Mouse (Mus musculus) adrenal gland, adult 8-10 months (tissue): ENCODE measurements around the gene Pla2g12a. TPM values are rescaled to one million over a fixed set of nuclear protein-coding genes. Genes with fewer than 3 reads are reported as not detected.

ENCODE experiments used
- DNase-seq: peaks from one replicate; pipeline ENCODE4 v3.0.0; 2022
- total RNA-seq, 4 experiments: library from RNA; stranded (reverse); gene quantifications; 2 replicates each; pipeline ENCODE4 v1.2.4; 2022

The Pla2g12a gene
- total RNA-seq, 4 experiments from 2014 or later = 38.3 to 48.4 (median 42.9) TPM

DNA sequence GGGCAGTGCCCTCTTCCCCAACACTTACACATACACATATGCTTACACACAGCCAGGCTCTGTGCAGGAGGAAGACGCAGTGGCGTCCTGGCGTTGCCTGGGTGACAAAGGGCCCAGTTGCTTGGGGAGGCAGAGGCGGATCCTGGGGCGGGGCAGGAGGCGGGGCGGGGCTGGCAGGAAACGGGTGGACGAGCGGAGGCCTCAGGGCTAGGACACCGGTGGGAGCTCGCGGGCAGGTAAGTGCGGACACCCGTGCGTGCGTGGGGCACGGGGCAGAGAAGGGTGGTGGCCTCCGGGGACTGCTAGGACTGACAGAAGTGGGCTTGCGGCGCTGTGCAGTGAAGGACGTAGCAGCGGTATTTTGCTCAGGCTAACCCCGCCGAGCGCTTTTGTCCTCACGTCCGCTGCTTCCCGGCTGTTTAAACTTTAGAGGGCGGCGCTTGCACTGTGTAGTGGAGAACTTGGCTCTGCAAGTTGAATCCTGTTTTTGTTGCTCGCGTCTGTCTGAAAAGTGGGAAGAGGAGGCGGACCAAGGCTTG, 22.9 kb downstream of the Pla2g12a start, which contains the start of gene Casp6:
Gene Casp6 (plus strand): TSS at position 155 of the 539 bp plus-strand sequence.
- peak; percentile 78 for DNase-seq

DNA sequence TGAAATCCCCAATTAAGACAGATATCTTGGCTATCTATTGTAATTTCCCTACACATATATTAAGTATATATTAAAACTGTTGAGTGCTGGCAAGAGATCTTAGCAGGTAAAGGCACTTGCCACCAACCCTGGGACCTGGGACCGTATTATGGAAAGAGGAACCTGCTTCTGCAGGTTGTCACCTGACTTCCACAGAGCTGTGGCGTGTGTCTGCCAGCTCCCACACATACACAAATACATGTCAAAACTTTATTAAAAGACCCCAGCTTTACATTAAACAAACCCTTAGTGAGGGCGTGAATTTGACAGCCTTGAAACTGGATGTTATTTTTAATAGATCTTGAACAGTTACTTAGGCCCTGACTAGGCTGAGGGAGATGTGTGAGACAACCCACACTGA, 25.0 kb downstream of the Pla2g12a start:
- DNase-seq = no peak

DNA sequence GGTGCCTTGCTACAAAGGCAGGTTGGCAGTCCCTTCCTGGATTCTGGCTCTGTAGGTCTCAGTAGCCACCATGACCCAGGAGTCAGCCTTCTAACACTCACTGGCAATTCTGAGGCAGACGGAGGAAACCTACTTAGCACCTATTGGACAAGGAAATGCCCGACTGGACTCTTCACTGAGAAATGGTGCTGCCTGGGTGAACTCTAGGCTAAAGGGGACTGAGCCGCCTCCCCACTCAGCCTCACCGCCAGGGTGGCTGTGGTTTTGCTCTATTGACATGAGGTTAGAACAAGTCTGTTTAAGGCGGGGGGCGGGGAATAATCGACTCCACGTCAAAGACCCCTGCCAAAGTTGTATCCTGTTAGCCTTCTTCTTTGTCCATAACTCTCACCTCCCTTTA, 25.5 kb downstream of the Pla2g12a start:
- DNase-seq = no peak

DNA sequence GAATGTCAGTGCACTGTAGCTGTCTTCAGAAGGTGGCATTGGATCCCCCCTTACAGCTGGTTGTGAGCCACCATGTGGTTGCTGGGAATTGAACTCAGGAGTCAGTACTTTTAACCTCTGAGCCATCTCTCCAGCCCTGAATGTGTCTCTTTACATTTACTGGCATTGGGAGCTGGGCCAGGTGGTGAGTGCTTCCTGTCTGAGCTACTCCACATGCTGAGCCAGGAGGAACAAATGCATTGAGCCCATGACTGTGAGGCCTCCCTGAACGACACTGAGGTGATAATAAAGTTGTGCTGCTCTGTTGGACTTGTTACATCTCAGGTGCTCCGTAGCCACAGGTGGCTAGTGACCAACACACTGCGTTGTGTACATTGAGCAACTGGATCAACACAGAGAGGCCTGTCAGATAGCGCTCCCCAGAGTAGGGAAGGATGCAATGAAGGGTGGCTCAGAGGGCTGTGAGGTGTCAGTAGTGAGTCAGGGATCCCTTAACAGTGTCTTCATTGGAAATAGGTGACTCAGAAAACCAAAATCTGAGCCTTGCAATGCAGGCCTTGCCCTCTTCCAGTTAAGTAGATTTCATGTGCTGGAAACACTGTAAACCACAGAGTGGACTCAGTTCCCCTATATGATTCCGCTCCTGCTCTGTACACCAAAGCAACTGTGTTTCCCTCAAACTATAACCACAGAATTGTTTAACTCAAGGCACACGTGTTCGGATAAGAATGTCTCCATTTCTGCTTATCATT, 26.2 kb downstream of the Pla2g12a start:
- no peak for DNase-seq

DNA sequence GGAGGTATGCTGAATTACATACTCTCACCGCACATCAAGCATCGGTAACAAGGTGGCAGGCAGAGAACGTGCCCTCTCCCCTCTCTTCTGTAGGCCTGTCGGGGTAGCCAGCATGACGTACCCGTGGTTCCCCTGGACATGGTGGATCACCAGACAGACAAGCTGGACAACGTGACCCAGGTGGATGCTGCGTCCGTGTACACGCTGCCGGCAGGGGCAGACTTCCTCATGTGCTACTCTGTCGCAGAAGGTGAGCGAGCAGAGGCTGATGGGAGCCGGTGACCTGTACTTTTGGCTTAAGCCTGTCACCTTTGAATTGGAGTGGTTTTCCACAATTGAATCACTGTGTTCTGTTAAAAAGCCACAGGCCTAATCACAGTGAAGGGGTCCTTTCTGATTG, 33.6 kb downstream of the Pla2g12a start:
- no peak for DNase-seq

DNA sequence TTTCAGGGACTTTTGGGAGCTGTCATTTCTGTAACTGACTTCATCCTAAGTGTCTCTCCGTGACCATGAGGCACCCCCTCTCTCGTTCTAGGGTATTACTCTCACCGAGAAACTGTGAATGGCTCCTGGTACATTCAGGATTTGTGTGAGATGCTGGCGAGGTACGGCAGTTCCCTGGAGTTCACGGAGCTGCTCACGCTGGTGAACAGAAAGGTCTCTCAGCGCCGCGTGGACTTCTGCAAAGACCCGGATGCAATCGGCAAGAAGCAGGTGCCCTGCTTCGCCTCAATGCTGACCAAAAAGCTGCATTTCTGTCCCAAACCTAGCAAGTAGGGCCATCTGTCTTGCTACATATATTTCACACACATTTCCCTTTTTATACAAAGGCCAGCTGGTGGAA, 34.8 kb downstream of the Pla2g12a start:
- no peak for DNase-seq

DNA sequence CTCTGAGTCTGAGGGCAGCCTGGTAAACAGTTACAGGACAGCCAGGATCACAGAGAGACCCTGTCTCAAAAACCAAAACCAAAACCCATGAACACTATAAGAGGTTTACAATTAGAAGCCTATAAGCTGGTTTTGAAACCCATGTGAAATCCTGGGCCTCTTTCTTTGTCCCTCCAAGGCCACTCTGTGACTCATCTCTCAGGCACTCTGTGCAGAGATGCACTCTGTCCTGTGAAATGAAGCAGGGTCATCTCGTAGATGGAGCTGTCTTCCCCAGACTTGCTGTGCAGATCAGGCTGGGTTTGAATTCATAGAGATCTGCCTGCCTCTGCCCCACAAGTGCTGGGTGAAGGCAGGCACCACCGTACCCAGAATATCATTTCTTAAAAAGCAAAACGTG, 39.0 kb downstream of the Pla2g12a start:
- DNase-seq = no peak

DNA sequence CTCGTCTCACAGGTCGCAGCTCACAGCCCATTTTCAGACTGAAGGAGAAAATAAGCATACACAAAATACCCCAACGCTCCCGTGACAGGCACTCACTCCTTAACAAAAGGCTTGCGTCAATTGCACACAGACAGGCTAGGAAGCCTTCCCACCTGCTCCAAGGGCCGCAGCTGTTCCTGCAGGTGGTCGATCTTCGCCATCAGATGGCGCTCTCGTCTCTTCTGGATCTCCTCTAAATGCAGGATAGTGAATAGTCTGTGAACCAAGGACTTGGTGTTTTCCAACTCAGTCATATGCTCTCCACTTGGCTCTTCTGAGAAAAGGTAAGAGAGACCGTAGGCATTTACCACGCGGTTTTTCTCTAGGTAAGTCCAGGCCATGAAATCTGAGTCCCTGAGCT, 40.0 kb downstream of the Pla2g12a start:
- DNase-seq = no peak

DNA sequence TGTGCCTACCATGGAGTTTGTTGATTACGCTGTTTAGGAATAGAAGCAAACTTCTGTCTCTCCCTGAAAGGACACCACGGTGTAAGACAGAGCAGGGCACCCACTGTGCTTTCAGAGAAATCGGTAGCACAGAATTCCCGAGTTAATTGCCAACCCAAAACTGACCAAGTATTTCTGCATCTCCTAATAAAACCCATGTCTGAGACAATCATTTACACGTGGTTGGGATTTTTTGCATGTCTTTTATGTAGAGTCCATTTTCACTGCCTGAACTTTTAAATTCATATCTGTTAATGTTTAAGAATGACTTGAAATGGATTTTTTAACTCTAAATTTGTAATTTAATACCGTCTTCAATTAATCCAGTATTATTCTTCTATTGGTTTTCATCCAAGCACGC, 45.2 kb downstream of the Pla2g12a start:
- DNase-seq = no peak

DNA sequence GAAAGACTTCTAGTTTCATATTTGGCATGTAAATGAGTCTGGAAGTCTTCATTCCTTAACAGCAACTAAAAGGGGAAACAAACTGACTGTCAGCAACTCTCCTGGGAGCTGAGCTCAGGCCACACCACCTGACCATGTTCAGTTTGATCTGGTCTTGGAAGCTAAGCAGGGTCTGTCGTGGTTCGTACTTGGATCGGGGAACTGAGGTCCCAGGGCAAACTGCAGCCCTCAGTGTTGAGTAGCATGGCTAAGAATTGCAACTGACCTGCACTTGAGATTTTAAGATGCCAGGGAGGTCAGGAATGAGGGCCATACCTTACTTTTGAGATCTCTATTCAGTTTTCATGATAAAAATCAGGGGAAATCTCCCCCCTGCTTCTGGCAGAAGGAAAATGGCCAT, 47.5 kb downstream of the Pla2g12a start:
- DNase-seq = no peak

DNA sequence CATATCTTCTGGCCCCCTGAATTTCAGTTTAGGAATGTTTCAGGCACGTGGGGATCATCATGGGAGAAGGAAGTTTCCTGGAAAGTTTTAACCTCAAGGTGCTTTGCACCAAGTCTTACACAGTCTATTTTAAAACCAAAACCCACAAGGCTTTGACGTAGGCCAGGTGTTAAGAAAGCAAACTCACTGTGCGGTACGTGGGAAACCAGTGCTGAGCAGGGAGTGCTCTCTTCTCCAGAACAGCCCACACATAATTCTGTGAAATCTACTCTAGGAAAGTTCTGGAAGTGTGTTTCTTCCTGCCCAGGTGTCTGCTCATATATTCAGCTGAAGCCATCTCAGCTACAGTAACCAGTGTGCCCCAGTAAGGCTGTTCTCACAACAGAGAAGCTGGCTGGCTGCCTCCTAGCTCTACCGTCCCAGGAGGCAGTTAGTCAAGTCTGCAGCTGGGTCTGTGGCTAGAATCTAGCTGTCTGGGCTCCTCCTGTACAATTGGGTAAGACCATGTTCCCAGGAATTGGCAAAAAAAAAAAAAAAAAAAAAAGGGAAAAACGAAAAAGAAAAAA, 51.9 kb downstream of the Pla2g12a start:
- DNase-seq = no peak

DNA sequence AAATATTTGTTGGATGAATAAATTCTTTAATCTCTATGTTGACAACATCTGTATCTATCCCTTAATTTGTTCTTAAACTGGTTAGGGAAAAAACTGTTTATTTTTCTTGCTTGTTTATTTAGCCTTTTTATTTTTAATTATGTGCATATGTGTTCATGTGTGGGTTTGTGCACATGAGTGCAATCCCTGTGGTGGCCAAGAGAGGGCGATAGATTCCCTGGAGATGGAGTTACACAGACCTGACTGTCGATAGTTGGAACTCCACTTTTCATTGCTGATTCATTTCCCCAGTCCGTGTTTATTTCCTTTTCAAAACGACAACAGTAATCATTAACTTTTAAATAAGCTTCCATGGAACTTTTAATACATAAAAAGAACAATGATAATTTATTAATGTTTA, 54.0 kb downstream of the Pla2g12a start:
- DNase-seq = no peak

DNA sequence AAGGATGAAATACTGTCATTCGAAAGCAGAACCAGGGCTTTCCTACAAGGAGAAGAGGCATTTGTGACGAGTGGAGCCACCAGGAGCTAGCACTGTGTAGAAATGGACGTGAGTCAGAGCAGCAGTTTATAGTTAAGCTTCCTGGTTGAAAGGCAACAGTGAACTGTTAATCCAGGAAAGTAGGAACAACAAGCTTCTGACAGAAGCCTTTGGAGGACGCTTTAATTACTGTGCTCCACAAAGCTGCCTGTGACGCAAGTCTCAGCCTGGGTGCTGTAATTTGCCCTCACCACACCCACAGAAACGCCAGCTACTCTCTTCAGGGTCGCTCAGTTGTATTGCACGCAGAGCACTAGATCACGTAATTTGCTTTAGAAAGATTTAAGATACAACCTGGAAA, 58.2 kb downstream of the Pla2g12a start:
- DNase-seq = peak; percentile 33

DNA sequence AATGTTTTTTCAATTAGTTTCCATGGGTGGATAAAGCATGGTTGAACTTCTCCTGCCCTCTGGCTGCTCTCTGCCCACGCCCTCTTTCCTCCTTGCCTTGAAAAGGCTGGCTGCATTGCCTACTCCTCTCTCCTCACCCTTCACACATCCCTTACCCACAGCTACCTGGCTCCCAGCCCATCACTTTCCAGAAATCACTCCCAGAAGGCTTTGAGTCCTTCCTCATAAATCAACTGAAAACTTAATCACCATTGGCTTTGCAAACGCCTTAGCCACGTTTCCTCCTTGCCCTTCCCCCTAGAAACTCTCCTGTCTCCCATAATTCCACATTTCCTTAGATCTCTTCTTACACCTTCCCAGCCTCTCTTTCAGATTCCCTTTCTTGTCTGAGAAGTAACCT, 59.4 kb downstream of the Pla2g12a start:
- DNase-seq = peak; percentile 21

DNA sequence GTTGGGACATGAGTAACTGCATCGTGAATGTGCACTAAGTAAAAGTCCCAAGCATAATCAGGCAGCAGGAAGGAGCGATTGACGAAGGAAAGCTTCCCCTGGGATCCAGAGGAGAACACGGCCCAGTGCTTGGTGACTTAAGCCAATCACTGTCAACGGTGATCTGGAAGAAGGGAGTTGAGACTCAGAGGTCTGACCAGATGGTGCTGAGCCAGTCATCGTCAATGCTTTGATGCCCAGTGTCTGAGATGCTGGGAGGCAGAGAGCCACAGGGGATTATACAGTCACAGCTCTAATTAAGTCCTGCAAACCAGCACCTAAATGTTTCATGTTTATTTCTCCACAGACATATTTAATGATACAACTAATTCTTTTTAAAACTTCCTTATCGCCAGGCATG, 60.7 kb downstream of the Pla2g12a start:
- no peak for DNase-seq

DNA sequence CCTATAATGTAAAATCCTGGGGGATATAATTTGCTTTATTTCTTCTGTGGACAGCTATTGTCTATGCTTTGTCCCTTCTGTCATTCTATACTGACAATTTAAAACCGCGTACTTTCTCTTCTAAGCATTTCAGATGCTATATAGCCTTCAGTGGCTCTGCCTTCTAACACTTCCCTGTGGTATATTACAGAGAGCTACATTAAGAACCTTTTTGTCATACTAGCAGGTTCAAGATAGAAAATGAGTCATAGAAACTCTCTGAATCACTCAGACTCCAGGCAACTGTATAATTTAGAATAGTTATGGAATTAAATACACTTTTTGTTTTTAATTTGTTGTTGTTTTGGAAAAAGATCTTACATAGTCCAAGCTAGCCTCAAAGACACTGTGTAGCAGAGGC, 62.4 kb downstream of the Pla2g12a start:
- DNase-seq = no peak

DNA sequence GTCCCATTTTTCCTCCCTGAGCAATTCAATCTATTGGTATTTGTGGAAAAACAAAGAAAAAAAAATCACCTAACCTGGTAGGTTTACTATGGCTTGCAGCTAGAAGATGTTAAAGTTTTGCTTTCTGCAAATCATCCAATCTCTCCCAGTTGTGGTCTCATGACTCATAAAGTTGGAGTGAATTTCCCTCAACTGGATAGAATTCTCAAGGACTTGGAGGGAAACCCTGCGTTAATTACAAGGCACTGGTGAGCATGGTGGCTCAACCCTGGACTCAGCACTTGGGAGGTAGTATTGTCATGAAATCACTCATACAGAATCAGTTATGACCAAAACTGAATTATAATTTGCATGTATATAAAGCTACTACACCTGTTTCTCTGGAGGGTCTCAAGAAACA, 62.9 kb downstream of the Pla2g12a start:
- no peak for DNase-seq

DNA sequence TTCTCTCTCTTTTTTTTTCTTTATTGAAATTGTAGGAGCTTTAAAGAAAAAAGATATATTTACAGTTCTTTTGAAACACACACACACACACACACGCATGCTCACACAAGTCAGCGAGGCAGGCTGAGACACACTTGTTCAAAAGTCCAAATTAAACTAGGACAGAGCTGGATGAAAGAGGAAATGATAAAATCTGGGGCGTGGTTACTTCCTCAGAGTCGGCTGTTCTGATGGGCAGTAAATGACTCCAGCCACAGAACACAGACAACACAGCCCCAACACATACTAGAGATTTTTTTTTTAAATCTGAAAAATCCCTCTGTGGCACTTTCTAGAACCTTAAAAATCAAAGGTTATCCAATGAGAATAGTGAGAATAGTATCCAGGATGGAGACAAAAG, 65.4 kb downstream of the Pla2g12a start:
- no peak for DNase-seq

Other genes with a start within 250 kb of the Pla2g12a start
- 1 to 10 TPM in 3 of 4 experiments, under 1 TPM in 1; 0.75 to 3.0 (median 2.3) TPM for gene Egf, start 123.3 kb upstream of the Pla2g12a start, total RNA-seq
- gene Lrit3, start 74.6 kb upstream of the Pla2g12a start, total RNA-seq = not detected
- under 1 TPM in 2 of 4 experiments, not detected in 2; 0.08 to 0.18 TPM for gene Rrh, start 56.0 kb upstream of the Pla2g12a start, total RNA-seq
- 10 to 100 TPM; 40.1 to 54.4 (median 47.8) TPM for gene Gar1, start 47.2 kb upstream of the Pla2g12a start, total RNA-seq
- gene Cfi, start 42.7 kb upstream of the Pla2g12a start, total RNA-seq = not detected
- gene Casp6, start 22.8 kb downstream of the Pla2g12a start, total RNA-seq = 10 to 100 TPM; 42.7 to 54.2 (median 47.8) TPM
- 10 to 100 TPM; 10.2 to 20.6 (median 11.2) TPM for gene Mcub, start 91.6 kb downstream of the Pla2g12a start, total RNA-seq
- gene Sec24b, start 182.9 kb downstream of the Pla2g12a start, total RNA-seq = 10 to 100 TPM; 61.0 to 96.2 (median 73.9) TPM